Mouse (Mus musculus): Measurements from ENCODE around the gene Med14. TPM values are rescaled to one million over a fixed set of nuclear protein-coding genes. Genes with fewer than 3 reads are reported as not detected.

Gene Med14
- polyA plus RNA-seq, 1 experiment from 2014 or later: 20.7 TPM

- Histone ChIP-seq H3K4me3 (ENCODE audit: low read depth, low read length) (peak overlapping the region; percentile 60), H3K9me3 (ENCODE audit: control insufficient read depth, low read depth, low read length) (no peaks in the 10 kb centered on the region), H3K27ac (ENCODE audit: low read length) (no peak overlapping the region), H3K9ac (replicated peaks; ENCODE audit: low read depth, low read length) (no peak overlapping the region), H3K27me3 (ENCODE audit: control insufficient read depth, insufficient read depth, low read length) (no peaks in the 10 kb centered on the region), H3K4me2 (replicated peaks; ENCODE audit: low read depth, low read length) (peak overlapping the region; percentile 50), H3K36me3 (ENCODE audit: control insufficient read depth, insufficient read depth, low read length) (no peaks in the 10 kb centered on the region), H3K4me1 (ENCODE audit: control insufficient read depth, insufficient read depth, low read length) (no peaks in the 10 kb centered on the region)
- WGBS: 59% methylated on average over 3 of the region's 3 CpGs
- ATAC-seq (ENCODE audit: insufficient number of reproducible peaks, insufficient read depth, low FRiP score, low read depth): no peak
Observed at GRCm38 (mm10) chrX:12763127-12763834, 1.4 kb upstream of the Med14 start.

GRCm38 (mm10) chrX:12762334-12763126 lies 657 bp upstream of the Med14 start:
- no peaks in the 10 kb centered on the region for H3K4me1 ChIP-seq (ENCODE audit: control insufficient read depth, insufficient read depth, low read length)
- peak overlapping the region; percentile 50 for H3K4me2 ChIP-seq (replicated peaks; ENCODE audit: low read depth, low read length)
- peak overlapping the region; percentile 60 for H3K4me3 ChIP-seq (ENCODE audit: low read depth, low read length)
- no peaks in the 10 kb centered on the region for H3K27me3 ChIP-seq (ENCODE audit: control insufficient read depth, insufficient read depth, low read length)
- no peaks in the 10 kb centered on the region for H3K9me3 ChIP-seq (ENCODE audit: control insufficient read depth, low read depth, low read length)
- WGBS: 18% methylated on average over 32 of the region's 32 CpGs
- peak overlapping the region; percentile 38 for H3K9ac ChIP-seq (replicated peaks; ENCODE audit: low read depth, low read length)
- H3K36me3 ChIP-seq (ENCODE audit: control insufficient read depth, insufficient read depth, low read length): no peaks in the 10 kb centered on the region
- no peak for ATAC-seq (ENCODE audit: insufficient number of reproducible peaks, insufficient read depth, low FRiP score, low read depth)
- H3K27ac ChIP-seq (ENCODE audit: low read length): peak overlapping the region; percentile 94

- Histone ChIP-seq H3K4me2 (replicated peaks; ENCODE audit: low read depth, low read length) (peak overlapping the region; percentile 49), H3K9me3 (ENCODE audit: control insufficient read depth, low read depth, low read length) (no peaks in the 10 kb centered on the region), H3K9ac (replicated peaks; ENCODE audit: low read depth, low read length) (peak overlapping the region; percentile 69), H3K4me1 (ENCODE audit: control insufficient read depth, insufficient read depth, low read length) (no peaks in the 10 kb centered on the region), H3K27me3 (ENCODE audit: control insufficient read depth, insufficient read depth, low read length) (no peaks in the 10 kb centered on the region), H3K36me3 (ENCODE audit: control insufficient read depth, insufficient read depth, low read length) (no peaks in the 10 kb centered on the region), H3K27ac (ENCODE audit: low read length) (peak overlapping the region; percentile 94), H3K4me3 (ENCODE audit: low read depth, low read length) (peak overlapping the region; percentile 60)
- peak; percentile 12; the same call in 1 of the 2 replicates for ATAC-seq (ENCODE audit: insufficient number of reproducible peaks, insufficient read depth, low FRiP score, low read depth)
- WGBS: 9% methylated on average over 13 of the region's 25 CpGs
Observed at GRCm38 (mm10) chrX:12761259-12761625, 631 bp downstream of the Med14 start.

GRCm38 (mm10) chrX:12760501-12760900 lies 1.4 kb downstream of the Med14 start:
- peak overlapping the region; percentile 60 for H3K4me3 ChIP-seq (ENCODE audit: low read depth, low read length)
- H3K9me3 ChIP-seq (ENCODE audit: control insufficient read depth, low read depth, low read length): no peaks in the 10 kb centered on the region
- WGBS: 24% methylated on average over 8 of the region's 8 CpGs
- H3K36me3 ChIP-seq (ENCODE audit: control insufficient read depth, insufficient read depth, low read length): no peaks in the 10 kb centered on the region
- no peaks in the 10 kb centered on the region for H3K27me3 ChIP-seq (ENCODE audit: control insufficient read depth, insufficient read depth, low read length)
- peak overlapping the region; percentile 49 for H3K4me2 ChIP-seq (replicated peaks; ENCODE audit: low read depth, low read length)
- no peak overlapping the region for H3K27ac ChIP-seq (ENCODE audit: low read length)
- peak overlapping the region; percentile 69; the same call in 1 of the 2 replicates for H3K9ac ChIP-seq (replicated peaks; ENCODE audit: low read depth, low read length)
- no peaks in the 10 kb centered on the region for H3K4me1 ChIP-seq (ENCODE audit: control insufficient read depth, insufficient read depth, low read length)
- ATAC-seq (ENCODE audit: insufficient number of reproducible peaks, insufficient read depth, low FRiP score, low read depth): no peak

- no peaks in the 10 kb centered on the region for H3K27me3 ChIP-seq (ENCODE audit: control insufficient read depth, insufficient read depth, low read length)
- H3K36me3 ChIP-seq (ENCODE audit: control insufficient read depth, insufficient read depth, low read length): no peaks in the 10 kb centered on the region
- H3K4me3 ChIP-seq (ENCODE audit: low read depth, low read length): peak overlapping the region; percentile 60; the same call in 1 of the 2 replicates
- ATAC-seq (ENCODE audit: insufficient number of reproducible peaks, insufficient read depth, low FRiP score, low read depth): no peak
- H3K27ac ChIP-seq (ENCODE audit: low read length): no peak overlapping the region
- H3K9ac ChIP-seq (replicated peaks; ENCODE audit: low read depth, low read length): no peak overlapping the region
- peak overlapping the region; percentile 49; the same call in 1 of the 2 replicates for H3K4me2 ChIP-seq (replicated peaks; ENCODE audit: low read depth, low read length)
- no peaks in the 10 kb centered on the region for H3K4me1 ChIP-seq (ENCODE audit: control insufficient read depth, insufficient read depth, low read length)
- WGBS: 63% methylated on average over 5 of the region's 5 CpGs
- H3K9me3 ChIP-seq (ENCODE audit: control insufficient read depth, low read depth, low read length): no peaks in the 10 kb centered on the region
Observed at GRCm38 (mm10) chrX:12759625-12760024, 2.2 kb downstream of the Med14 start.

GRCm38 (mm10) chrX:12747886-12748285 lies 14.0 kb downstream of the Med14 start:
- Histone ChIP-seq H3K9me3 (ENCODE audit: control insufficient read depth, low read depth, low read length) (no peaks in the 10 kb centered on the region), H3K36me3 (ENCODE audit: control insufficient read depth, insufficient read depth, low read length) (no peaks in the 10 kb centered on the region), H3K27me3 (ENCODE audit: control insufficient read depth, insufficient read depth, low read length) (no peaks in the 10 kb centered on the region), H3K4me2 (replicated peaks; ENCODE audit: low read depth, low read length) (no peak overlapping the region), H3K9ac (replicated peaks; ENCODE audit: low read depth, low read length) (no peak overlapping the region), H3K4me3 (ENCODE audit: low read depth, low read length) (no peak overlapping the region), H3K27ac (ENCODE audit: low read length) (no peak overlapping the region), H3K4me1 (ENCODE audit: control insufficient read depth, insufficient read depth, low read length) (no peaks in the 10 kb centered on the region)
- WGBS: 72% methylated on average over 4 of the region's 4 CpGs
- no peak for ATAC-seq (ENCODE audit: insufficient number of reproducible peaks, insufficient read depth, low FRiP score, low read depth)

GRCm38 (mm10) chrX:12746729-12747128 lies 15.1 kb downstream of the Med14 start:
- ATAC-seq (ENCODE audit: insufficient number of reproducible peaks, insufficient read depth, low FRiP score, low read depth): no peak
- Histone ChIP-seq H3K9me3 (ENCODE audit: control insufficient read depth, low read depth, low read length) (no peaks in the 10 kb centered on the region), H3K4me2 (replicated peaks; ENCODE audit: low read depth, low read length) (no peak overlapping the region), H3K4me3 (ENCODE audit: low read depth, low read length) (no peak overlapping the region), H3K4me1 (ENCODE audit: control insufficient read depth, insufficient read depth, low read length) (no peaks in the 10 kb centered on the region), H3K27ac (ENCODE audit: low read length) (no peak overlapping the region), H3K27me3 (ENCODE audit: control insufficient read depth, insufficient read depth, low read length) (no peaks in the 10 kb centered on the region), H3K9ac (replicated peaks; ENCODE audit: low read depth, low read length) (no peak overlapping the region), H3K36me3 (ENCODE audit: control insufficient read depth, insufficient read depth, low read length) (no peaks in the 10 kb centered on the region)
- 91% methylated on average over 3 of the region's 3 CpGs for WGBS

GRCm38 (mm10) chrX:12740396-12740795 lies 21.5 kb downstream of the Med14 start:
- no peak for ATAC-seq (ENCODE audit: insufficient number of reproducible peaks, insufficient read depth, low FRiP score, low read depth)
- H3K36me3 ChIP-seq (ENCODE audit: control insufficient read depth, insufficient read depth, low read length): no peaks in the 10 kb centered on the region

More at GRCm38 (mm10) chrX:12740396-12740795, 21.5 kb downstream of the Med14 start:
- Histone ChIP-seq H3K4me3 (ENCODE audit: low read depth, low read length) (no peak overlapping the region), H3K9ac (replicated peaks; ENCODE audit: low read depth, low read length) (no peak overlapping the region), H3K27me3 (ENCODE audit: control insufficient read depth, insufficient read depth, low read length) (no peaks in the 10 kb centered on the region), H3K27ac (ENCODE audit: low read length) (no peak overlapping the region), H3K9me3 (ENCODE audit: control insufficient read depth, low read depth, low read length) (no peaks in the 10 kb centered on the region), H3K4me2 (replicated peaks; ENCODE audit: low read depth, low read length) (no peak overlapping the region), H3K4me1 (ENCODE audit: control insufficient read depth, insufficient read depth, low read length) (no peaks in the 10 kb centered on the region)
